Mouse (Mus musculus) spleen, postnatal 36 days (tissue): ENCODE measurements around the gene Atg16l2.
A peak's percentile ranks its signal among the peaks of the same experiment; 100 is the strongest.

ENCODE experiments used
- DNase-seq, 2 experiments: peaks; one replicate each; pipeline ENCODE4 v3.0.0; 2022; ENCODE audit warnings: low spot score in 2 of 2, mixed read lengths in 1 of 2

Gene Atg16l2

GRCm38 (mm10) chr7:101229336-101229735 is 72.7 kb downstream of the Atg16l2 start:
- no peak for DNase-seq

- peak; percentile 34 to 62 for DNase-seq
Observed at GRCm38 (mm10) chr7:101223501-101223900, 78.5 kb downstream of the Atg16l2 start.

GRCm38 (mm10) chr7:101216724-101217123 is 85.3 kb downstream of the Atg16l2 start:
- no peak for DNase-seq

GRCm38 (mm10) chr7:101213515-101214263 is 88.4 kb downstream of the Atg16l2 start:
- DNase-seq, result peak; percentile 76 to 84
